Mouse (Mus musculus): ENCODE results near the gene Prrc2a.
A peak's percentile ranks its signal among the peaks of the same experiment; 100 is the strongest.

Prrc2a gene

DNA sequence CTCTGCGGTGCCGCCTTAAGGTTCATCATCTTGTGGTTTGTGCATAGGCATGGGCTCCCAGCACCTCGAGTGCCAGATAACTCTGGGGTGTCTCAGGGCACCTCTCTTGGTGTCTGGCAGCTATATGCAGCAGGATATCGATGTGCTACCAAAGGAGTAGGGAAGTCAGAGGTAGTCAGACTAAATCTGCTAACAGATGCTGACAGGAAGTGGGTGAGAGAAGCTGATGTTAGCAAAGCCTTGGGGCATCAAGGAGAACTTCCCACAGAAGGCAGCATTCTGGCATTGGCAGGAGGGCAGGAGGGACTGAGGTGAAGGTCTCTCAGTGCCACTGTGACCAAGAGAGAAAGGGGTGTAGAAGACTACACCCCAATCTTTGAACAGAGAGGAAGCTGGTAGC, 25.4 kb upstream of the Prrc2a start:
- DNase-seq (ENCODE audit: low spot score in 2 of 2), result no peak

DNA sequence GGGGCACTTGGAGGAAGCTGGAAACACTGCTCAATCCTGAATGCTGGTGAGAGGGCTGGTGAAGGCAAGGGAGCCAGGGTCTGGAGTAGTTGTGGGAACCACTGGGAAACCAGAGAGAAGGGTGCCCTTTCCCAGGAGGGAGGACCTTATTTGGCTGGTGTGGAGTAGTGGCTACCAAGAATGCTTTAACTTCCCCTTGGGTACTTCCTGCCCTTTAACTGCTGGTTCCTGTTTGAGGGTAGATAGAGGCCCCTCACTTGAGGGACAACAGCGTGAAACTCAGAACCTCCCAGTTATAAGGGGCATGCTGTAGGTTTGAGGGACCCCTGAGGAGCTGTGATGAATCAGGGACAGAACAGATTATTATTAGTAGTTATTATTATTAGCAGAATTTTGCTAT, 24.5 kb upstream of the Prrc2a start:
- no peak for DNase-seq (ENCODE audit: low spot score in 2 of 2)

DNA sequence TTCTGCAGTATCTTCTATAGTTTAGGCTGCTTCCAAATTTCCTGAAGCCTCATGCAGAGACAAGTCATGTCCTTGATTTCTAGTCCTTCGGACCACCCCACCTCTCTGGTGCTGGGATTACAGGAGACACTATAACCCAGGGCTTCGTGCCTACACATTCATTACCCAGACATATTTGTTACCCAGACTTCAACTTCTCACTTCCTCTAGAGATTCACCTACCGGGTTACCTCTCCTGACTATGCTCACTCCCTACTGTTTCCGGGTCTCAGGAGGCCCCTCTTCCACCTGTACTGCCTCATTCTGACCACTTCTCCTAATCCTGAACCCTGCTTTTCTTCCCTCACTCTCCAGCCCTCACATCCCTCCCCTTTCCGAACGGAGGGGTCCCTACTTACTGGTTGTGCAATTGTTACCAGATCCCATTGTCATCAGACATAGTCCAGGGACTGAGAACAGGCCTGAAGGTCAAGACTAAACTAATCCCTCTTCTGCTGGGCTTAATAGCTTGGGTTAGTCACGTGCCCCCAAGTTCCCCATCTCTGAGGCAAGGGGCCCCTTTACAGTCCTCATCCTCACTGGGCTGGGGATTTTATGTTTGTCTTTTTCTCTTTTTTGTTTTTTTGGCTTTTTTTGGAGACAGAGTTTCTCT, 23.4 kb upstream of the Prrc2a start, which contains the start of gene Lst1:
TSS of gene Lst1 (minus strand) at position 481 of the 652 bp plus-strand sequence.
- no peak for DNase-seq (ENCODE audit: low spot score in 2 of 2)

DNA sequence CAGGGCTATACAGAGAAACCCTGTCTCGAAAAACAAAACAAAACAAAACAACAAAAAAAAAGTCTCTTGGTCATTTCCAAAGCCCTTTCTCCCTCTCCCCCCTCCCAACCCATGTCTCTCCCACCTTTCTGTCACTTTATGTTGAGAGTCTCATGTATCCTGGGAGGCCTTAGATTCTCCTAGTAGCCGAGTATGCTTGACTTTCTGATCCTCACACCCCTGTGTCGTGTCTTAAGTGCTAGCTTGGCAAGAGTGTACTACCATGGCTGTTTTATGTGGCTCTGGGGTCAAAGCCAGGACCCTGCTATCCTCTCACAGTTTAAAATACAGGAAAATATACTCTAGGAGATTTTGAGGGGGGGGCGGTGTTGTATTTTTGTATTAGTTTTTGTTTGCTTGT, 22.6 kb upstream of the Prrc2a start:
- no peak for DNase-seq (ENCODE audit: low spot score in 2 of 2)

DNA sequence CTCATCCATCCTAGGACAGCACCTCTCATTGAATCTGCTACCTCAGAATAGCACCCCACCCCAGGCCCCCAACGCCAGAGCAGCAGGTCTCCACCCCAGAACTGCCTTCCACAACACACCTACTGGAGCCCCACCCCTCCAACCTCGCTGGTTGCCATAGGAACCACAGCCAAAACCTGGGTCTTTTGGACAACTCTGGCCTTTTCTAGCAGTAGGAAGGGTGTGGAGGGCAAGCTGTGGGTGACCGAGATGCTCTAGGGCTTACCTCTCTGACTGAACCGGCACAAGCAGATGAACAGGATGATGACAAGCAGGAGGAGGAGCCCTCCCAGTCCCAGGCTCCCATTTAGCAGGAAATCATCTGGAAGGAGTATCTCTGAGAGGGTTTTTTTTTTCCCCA, 22.0 kb upstream of the Prrc2a start:
- DNase-seq (ENCODE audit: low spot score in 2 of 2), result no peak

DNA sequence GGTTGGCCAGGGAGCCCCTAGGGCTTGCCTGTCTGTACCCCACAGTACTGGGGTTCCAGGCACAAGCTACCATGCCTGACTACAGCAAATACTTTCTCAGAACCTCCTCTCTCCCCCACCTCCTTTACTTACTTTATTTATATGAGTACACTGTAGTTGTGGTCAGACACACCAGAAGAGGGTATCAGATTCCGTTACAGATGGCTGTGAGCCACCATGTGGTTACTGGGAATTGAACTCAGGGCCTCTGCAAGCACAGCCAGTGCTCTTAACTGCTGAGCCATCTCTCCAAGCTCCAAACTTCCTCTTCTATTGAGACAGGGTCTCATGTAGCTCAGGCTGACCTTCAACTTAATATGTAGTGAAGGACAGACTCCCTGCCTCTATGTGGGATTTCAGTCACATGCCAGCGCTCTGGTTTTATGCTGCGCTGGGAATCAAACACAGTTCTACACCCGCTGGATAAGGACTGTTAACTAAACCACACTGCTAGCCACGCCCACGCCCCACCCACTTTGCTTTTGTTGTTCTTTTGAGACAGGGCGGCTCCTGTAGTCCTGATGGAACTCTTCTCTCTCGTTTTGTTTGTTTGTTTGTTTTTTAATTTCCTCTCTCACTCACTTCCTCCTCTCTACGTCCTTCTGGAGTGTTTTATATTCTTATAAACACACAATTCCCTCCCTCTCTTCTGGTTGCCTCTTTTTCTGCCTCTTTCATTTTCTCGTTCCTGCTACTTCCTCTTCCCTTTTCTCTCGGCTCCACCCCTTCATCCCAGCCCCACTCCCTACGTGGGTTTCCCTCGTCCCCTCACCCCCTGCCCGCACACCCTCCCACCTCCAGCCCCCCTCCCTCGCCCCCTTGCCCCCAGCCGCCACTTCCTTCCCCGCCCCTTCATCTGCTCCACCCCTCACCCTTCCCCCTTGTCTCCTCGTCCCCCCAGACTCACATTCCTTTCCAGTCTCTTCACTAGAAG, 21.2 kb upstream of the Prrc2a start:
- DNase-seq (ENCODE audit: low spot score in 2 of 2), result no peak

DNA sequence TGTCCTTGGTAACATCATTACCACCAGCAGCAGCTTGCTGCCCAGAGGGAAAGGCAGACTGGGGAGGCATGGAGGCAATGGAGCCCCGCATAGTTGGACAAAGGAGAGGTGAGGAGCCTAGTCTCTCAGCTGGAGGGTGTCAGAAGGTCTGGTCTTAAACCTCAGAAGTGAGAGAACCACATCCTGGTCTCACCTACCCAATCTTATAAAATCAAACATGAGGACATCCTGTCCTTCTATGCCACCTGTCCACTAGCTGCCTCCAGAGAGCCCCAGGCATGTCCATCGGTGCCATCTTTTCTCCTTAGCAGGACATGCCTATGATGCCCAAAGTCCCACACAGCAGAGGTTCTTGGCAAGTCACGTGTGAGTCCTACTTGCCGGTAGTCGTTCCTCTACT, 15.4 kb upstream of the Prrc2a start:
- no peak for DNase-seq (ENCODE audit: low spot score in 2 of 2)

DNA sequence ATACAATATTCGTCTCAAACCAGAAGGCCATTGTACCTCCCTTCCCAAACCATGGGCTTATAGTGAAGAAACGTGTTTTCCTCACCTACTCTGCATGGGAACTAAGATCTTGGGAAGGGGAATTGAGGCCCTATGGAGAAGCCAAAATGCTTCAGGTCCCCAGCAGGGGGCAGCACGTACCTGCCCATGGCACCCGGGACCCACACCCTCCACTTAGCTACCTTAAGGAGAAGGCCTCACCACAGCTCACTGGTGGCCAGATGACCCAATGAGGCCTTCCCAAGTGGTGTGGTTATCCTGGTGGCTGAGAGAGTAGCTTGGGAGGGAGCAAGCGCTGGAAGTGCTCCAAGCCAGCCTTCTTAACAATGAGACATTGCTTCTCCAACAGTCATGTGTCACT, 13.8 kb upstream of the Prrc2a start:
- DNase-seq (ENCODE audit: low spot score in 2 of 2), result no peak

DNA sequence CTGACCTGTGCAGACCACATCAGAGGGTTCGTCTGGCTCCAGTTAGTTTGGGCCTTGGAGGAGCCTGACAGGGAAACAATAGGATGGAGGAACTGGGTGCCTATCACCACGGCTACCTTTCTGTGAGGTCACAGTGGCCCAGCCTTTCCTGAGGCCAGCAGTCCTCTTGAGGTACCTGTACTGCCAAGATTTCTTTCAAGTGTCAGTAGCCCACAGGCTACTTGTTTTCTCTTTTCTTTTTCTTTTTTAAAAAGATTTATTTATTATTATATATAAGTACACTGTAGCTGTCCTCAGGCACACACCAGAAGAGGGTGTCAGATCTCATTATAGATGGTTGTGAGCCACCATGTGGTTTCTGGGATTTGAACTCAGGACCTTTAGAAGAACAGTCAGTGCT, 11.3 kb upstream of the Prrc2a start, which contains the start of gene Aif1:
TSS of gene Aif1 (minus strand) at position 101 of the 400 bp plus-strand sequence.
- no peak for DNase-seq (ENCODE audit: low spot score in 2 of 2)

DNA sequence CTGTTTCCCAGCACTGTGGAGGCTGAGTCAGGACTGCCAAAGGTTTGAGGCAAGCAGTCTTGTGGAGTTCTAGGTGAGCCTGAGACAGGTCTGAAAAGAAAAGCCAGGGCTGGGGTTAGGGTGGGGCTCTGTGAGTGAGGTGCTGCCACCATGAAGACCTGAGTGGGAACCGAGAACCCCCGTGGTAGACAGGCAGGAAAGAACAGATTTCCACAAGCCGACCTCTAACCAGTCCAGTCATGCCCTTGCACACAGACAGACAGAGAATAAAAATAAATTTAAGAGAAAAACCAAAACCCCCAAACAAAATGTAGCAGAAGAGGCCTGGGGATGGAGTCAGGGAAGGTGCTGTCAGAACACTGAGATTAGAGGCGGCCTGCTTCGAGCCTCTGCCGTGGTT, 10.7 kb upstream of the Prrc2a start:
- no peak for DNase-seq (ENCODE audit: low spot score in 2 of 2)

DNA sequence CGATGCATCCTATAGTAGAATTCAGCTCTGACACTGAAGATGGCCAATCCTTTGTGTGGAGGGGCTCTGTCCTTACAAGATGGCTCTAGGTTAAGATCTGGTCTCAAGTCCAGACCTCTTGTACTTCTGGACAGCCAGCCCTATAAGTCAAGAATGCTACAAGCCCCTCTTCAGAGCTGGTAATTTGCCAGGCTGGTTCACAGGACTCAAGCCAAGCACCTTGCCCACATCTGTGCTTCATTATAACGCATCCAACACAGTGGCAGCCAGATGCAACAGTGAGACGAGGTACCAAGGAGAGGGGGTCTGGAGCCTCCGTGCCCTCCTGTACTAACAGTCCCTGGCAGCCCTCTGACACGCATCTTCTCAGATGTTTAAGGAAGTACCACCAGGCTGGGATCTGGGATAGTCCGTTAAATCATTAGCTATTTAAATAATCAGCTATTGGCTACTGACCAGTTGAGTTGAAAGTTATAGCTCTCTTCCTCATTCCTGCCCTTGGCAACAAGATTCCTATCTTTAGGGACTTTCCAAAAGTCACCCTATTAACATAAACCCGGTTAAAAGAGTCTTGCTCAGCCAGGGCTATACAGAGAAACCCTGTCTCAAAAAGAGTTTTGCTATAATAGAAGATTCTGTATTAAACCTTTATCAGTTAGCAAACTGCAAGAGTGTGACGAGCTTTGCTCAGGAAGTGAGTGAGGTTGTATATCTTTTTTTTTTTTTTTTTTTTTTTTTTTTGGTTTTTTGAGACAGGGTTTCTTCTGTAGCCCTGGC, 9.7 kb upstream of the Prrc2a start:
- DNase-seq (ENCODE audit: low spot score in 2 of 2), result no peak

DNA sequence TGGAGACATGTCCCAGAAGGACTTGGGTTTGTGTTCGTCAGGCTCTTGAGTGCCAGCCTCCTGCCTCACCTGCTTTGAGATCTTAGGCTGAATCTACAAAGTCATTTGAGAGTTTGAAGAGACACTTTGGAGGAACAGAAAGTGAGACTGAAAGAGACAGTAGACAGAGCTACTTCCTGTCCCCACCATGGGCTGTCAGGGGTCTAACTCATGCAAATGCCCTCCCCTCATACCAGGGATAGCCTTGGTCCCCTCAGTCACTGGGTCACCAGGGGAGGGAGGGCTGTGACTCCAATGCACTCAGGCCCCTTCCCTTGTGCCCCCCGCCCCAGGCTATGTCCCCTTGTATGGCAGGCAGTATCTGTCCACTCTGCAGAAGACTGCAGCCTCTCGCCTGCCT, 8.6 kb upstream of the Prrc2a start:
- DNase-seq (ENCODE audit: low spot score in 2 of 2), result no peak

DNA sequence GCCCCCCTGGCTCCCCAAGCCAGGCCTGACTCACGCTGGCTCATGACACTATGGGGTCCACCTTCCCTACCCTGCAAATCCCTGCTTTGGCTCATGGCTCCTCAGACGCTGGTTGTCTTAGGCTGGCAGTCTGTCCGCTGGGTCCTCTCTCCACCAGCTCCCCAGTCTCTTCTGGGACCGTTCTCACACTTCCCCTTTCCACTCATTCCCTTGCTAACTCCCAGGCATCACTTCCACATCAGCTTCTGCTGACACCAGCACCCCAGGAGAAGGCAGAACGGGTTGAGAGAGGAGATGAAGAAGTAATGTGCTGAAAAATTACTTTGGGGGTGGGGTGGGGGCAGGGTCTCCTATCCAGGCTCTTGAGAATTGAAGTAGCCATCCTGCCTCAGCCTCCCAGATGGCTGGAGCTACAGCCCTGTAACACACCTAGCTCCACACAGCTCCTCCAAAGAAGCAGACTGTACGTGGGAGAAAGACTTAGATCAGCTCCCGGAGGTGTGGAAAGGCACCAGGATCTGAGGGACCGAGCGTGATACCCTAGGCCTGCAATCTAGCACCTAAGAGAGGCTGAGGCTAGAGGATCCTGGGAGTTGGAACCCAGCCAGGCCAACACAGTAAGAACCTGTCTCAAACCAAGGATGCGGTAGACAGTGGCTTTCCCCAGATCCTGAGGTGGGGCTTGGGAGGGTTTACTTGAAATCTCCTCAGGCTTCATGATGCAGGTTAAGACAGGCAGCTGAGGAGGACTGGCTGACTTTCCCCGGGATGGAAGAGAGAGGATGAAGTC, 7.9 kb upstream of the Prrc2a start:
- no peak for DNase-seq (ENCODE audit: low spot score in 2 of 2)

DNA sequence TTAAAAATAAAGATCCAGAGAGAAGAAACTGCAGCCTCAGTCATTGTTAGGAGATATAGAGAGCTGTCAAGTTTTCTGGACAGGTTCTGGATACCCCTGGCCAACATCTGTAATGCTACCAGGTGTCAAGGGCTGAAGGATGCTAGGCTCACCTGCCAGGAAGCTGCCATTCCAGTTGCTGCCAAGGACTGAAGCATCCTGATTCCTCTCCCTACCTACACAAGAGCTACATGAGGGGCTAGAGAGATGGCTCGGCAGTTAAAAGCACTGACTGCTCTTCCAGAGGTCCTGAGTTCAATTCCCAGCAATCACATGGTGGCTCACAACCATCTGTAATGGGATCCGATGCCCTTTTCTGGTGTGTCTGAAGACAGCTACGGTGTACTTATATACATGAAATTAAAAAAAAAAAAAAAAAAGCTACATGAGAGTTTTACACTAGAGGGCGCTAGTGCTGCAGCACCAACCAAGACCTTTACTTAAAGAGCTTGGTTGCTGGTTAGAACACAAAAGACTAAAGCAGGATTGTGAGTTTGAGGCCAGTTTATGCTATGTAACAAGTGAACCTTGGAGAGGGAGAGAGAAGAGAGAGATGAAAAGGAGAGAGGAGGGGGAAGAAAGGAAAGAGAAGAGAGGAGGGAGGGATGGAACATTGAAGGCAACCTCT, 4.0 kb upstream of the Prrc2a start:
- no peak for DNase-seq (ENCODE audit: low spot score in 2 of 2)

DNA sequence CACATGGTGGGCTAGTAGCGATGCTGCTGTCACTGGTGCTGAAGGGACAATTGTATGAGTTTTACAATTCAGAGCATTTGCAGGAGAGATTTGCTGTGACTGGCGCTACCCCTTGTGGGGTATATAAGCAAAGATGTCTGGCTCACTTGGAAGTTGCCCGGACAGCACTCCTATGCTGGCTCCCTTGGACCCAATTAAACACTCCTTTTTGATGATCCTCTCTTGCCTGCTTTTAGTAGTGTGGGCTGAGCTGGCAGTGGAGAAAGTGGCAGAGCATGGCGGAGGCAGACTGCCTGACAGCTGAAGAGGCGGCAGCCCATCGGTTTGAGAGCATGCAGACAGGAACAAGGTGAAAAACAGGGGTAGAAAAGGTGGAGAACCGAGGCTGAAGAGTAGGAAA, 3.1 kb upstream of the Prrc2a start:
- DNase-seq (ENCODE audit: low spot score in 2 of 2), result no peak

DNA sequence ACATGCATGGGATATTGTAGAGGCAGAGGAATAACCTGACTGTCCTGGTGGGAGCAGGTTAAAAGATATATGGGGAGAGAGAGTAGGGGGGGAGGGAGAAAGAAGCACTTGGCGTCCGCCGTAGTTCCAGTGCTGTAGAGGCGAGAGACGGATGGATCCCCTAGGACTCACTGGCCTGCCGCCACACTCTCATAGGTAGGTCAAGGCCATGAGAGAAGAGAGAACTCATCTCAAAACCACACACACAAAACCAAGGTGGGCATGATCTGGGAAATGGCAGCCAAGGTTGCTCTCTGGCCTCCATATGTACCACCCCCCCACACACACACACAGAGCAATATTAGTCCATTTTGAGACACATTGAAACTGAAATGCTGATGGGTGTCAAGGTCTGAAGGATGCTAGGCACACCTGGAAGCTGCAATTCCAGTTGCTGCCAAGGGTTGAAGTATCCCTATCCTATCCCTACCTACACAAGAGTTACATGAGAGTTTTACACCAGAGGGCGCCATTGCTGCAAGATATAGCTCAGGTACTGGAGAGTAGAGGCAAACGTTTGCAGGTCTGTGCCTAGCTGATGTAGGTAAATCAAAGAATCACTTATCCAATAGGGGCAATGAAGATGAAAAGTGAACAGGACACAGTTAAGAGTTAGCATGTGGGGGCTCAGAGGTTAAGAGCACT, 1.8 kb upstream of the Prrc2a start:
- peak in 1 of 2 experiments; percentile 50 for DNase-seq (ENCODE audit: low spot score in 2 of 2)

DNA sequence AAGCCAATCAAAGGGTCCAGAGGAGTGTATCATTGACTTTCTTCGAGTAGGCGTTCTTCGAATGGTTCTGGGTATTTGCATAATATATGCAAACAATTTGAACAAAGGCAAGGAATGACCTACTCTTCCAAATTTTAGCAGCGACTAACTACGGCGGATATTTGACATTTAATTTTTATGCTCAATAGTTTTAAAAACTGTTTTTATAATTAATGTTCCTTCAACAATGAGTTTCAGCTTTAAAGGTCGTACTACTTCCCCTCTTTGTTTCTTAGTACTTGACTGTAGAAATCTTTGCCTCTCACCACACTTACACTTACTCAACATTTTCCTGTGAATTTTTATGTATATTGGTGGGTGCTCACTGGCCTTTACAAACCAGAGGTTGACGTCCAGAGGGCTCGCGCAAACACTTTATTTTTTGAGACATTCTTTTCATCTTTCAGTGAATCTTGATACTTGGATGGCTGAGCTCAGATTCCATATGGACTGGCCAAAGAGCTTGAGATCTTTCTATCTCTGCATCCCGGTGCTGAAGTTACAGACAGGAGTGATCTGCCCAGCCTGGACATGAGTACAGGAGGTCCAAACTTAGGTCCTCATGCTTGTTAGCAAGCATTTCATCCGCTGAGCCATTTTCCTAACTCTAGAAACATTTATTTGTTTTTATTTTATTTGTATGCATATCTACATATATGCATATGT, 906 bp upstream of the Prrc2a start:
- DNase-seq (ENCODE audit: low spot score in 2 of 2), result no peak

DNA sequence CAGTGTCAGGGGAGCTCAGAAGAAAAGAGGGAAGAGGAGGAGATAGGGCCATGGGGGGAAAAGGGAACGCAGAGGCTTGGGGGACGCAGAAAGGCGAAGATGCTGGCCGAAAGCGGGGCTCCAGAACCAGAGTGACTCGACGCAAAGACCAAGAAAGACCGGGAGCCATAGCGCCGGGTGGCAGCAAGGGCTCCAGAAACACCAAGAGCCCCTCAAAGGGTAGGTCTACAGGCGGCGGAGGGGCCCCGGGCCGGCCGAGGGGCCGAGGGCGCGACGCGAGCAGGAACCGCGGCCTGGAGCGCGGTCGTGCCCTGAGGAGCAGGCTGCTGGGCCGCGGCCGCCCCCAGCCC, 504 bp downstream of the Prrc2a start:
- DNase-seq (ENCODE audit: low spot score in 2 of 2), result no peak

DNA sequence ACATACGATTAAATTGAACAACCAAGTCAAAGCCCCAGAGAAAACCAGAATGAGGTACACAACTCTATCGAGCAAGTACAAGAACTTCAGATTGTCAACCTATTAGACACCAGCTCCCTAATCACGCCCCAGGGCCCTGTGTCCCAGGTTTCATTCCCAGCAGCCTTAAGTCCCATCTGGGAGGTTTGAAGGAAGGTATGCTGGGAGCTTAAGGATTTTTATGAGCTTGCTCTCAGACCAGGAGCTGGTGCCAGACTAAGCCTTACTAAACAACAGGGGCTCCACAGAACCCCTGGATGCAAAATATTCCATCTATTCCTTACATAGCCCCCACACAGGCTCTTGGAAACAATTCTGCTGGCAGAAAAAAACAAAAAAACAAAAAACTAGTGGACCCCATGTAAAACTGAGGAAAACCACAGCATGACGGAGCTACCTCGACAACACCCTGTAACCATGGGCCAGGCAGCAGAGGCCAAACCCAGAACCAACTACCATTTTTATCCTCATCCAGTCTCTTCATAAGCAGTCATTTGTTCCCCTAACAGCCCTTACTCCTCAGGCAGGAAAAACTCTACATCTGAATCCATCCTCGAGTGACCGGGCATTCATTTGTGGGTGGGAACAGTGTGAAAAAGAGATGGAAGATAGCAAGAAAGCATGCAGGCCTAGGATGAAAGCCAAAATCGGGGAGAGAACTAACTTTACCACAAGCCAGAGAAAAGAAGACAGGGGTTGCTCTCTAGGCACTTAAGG, 1.2 kb downstream of the Prrc2a start:
- DNase-seq (ENCODE audit: low spot score in 2 of 2), result no peak
